Mouse (Mus musculus) liver, adult 2 months (tissue): Measurements from ENCODE around the gene Afdn.

Experiments
- CTCF ChIP-seq: fragments of 200-500 bp; IDR thresholded peaks from 2 replicates; pipeline ENCODE4 v1.5.1; 2011; ENCODE audit warnings: low read depth, low read length, control low read depth
- POLR2A ChIP-seq: fragments of 200-500 bp; IDR thresholded peaks from 2 replicates; pipeline ENCODE4 v1.6.1; 2011; ENCODE audit warnings: low read length, control low read depth; ENCODE audit not compliant: insufficient read depth; ENCODE audit errors: extremely low read depth

DNA sequence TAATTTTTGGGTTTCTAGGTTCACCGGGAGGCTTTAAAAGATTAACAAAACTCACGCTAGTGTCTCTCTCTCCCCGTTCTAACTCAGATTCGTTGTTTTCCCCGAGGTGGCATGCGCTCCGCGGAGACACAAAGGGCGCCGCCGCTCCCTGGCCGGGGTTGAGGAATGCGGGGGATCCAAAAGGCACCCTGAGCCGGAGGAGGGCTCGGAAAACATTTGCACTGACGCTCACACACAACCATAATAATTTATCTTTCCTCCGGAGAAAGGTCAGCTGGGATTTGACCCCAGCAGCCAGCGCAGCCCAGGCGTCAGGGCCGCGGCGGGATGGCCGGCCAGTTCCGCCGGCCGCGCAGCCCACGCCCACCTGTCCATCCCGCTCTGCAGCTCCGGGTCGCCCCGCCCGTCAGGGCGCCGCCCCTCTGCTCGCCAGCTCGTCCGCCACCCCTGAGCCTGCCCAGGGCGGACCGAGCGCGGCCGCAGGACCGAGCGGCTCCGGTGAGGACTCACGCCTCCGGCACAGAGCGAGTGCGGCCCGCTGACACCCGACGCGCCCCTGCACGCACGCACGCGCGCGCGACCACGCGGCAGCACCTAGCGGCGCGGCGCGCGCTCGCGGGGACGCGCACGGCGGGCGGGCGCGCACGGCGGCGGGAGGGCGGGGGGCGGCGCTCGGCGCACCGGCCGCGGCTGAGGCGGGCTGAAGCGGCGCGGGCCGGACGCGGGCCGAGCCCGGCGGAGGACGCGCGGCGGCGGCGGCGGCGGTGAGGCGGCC, at the start of gene Afdn:
- TF ChIP-seq POLR2A (peak; percentile 45; the same call in 1 of the 2 replicates), CTCF (no peak)
